Mouse (Mus musculus): ENCODE measurements at regions not wholly inside any gene's neighbourhood (a gene's known extent, or its start where the extent isn't known, plus 50 kb on each side); places are given as distances from the start of the nearest gene placed in this dataset.

DNA sequence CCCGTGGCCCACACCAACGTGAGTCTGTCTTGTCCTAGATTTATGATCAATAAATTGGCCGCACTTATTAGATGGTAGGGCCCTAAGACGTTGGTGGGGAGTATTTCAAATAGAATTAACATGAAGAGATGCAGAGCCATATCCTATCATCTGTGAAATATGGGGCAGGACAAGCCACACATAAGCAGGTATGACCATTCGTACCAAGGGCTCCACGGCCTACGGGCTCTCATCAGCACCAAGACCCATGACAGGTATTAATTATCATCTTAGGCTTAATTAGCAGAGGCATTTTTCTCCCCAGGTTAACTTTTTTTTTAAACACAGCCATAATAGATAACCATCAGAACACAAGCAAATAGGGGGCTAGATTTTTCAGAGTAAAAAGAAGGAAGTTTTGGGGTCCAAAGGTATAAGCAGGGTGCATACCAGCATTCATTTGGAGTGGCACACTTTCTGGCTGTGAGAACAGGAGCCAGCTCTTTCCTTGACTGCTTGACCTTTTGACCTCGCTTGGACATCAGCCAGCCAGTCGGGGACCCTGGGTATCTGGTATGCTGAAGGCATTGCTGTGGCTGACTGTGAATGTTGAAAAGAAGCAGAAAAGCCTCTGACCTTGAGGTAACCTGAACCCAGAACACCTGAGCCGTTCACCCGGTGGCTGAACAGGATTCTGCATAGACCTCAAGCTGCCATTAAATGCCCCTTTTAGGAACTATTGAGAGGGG, 185.8 kb downstream of the Snx10 start:
- TF ChIP-seq CTCF (IDR thresholded peaks at IDR 0.05; ENCODE audit: control insufficient read depth, insufficient read depth, low read length) = no peak
- no peak for TF ChIP-seq POLR2A (IDR thresholded peaks at IDR 0.05; ENCODE audit: borderline replicate concordance, control insufficient read depth, low read depth, low read length)

Measured in bone marrow, adult 2 months (tissue).